Comparison of ENCODE assay signal across 8 mouse cellular contexts in genomic region chr2:52038558-52038957, GRCm38 (mm10). TPM values are rescaled to one million over a fixed set of nuclear protein-coding genes. Genes with fewer than 3 reads are reported as not detected.
DNase-seq lines count a peak whose midpoint lies in the region; ATAC-seq and TF ChIP-seq lines count a peak whose summit lies in the region.

No protein-coding gene starts in this region.

- H3K9me3 ChIP-seq in heart, embryonic 10.5 days: no peaks in the 10 kb centered on the region
- no peaks in the 10 kb centered on the region for H3K9me3 ChIP-seq in CH12.LX (replicated peaks; ENCODE audit: low read length)
- no peaks in the 10 kb centered on the region for H3K9me3 ChIP-seq in forebrain, embryonic 14.5 days (replicated peaks; ENCODE audit: control insufficient read depth, low read length)
- H3K9me3 ChIP-seq in limb, embryonic 15.5 days: no peaks in the 10 kb centered on the region

- H3K27me3 ChIP-seq in heart, embryonic 10.5 days (ENCODE audit: insufficient read depth, poor library complexity, severe bottlenecking): no peaks in the 10 kb centered on the region
- H3K27me3 ChIP-seq in CH12.LX (replicated peaks): no peaks in the 10 kb centered on the region
- H3K27me3 ChIP-seq in forebrain, embryonic 14.5 days (replicated peaks; ENCODE audit: control insufficient read depth, insufficient read depth, low read length): no peaks in the 10 kb centered on the region
- H3K27me3 ChIP-seq in limb, embryonic 15.5 days: no peaks in the 10 kb centered on the region

- no peak for TF ChIP-seq POLR2A in CH12.LX (IDR thresholded peaks at IDR 0.05; ENCODE audit: low read depth, low read length)

- peak; percentile 13 for DNase-seq in heart, embryonic 10.5 days (ENCODE audit: low spot score)
- no peak for DNase-seq in heart, postnatal 14 days
- no peak for DNase-seq in CH12.LX (ENCODE audit: extremely low read depth)
- DNase-seq in forebrain, embryonic 14.5 days (ENCODE audit: low spot score): no peak
- no peak for DNase-seq in B cell, adult 2 months
- no peak for DNase-seq in cerebellum, adult 11 months
- DNase-seq in cerebellum, postnatal 14 days: no peak

- no peak for ATAC-seq in forebrain, embryonic 14.5 days
- ATAC-seq in limb, embryonic 15.5 days (ENCODE audit: insufficient number of reproducible peaks, low FRiP score, low TSS enrichment, low read depth): no peak

- peak overlapping the region; percentile 56; the same call in 1 of the 2 replicates for H3K4me3 ChIP-seq in heart, embryonic 10.5 days
- peak overlapping the region in 1 of 3 experiments; percentile 18 for H3K4me3 ChIP-seq in CH12.LX (replicated peaks in 1 of 3; ENCODE audit: low read depth in 2 of 3, low read length in 2 of 3, poor library complexity in 1 of 3)
- H3K4me3 ChIP-seq in forebrain, embryonic 14.5 days (ENCODE audit: low read depth, low read length): peak overlapping the region; percentile 43
- peak overlapping the region; percentile 51 for H3K4me3 ChIP-seq in limb, embryonic 15.5 days

- TF ChIP-seq EP300 in CH12.LX (IDR thresholded peaks at IDR 0.05; ENCODE audit: low read length): no peak

- intact Hi-C loops in heart, postnatal 14 days (cut with DNase I): no loop called here

- H3K36me3 ChIP-seq in heart, embryonic 10.5 days: no peaks in the 10 kb centered on the region
- no peaks in the 10 kb centered on the region for H3K36me3 ChIP-seq in CH12.LX (replicated peaks in 1 of 2; ENCODE audit: control insufficient read depth in 1 of 2, insufficient read depth in 1 of 2, low read length in 1 of 2)
- no peaks in the 10 kb centered on the region for H3K36me3 ChIP-seq in forebrain, embryonic 14.5 days (ENCODE audit: control insufficient read depth, insufficient read depth, low read length)
- no peaks in the 10 kb centered on the region for H3K36me3 ChIP-seq in limb, embryonic 15.5 days

- TF ChIP-seq CTCF in CH12.LX (conservative IDR thresholded peaks at IDR 0.05 in 1 of 2, IDR thresholded peaks at IDR 0.05 in 1 of 2; ENCODE audit: low read depth in 2 of 2, low read length in 2 of 2): no peak

- H3K4me1 ChIP-seq in heart, embryonic 10.5 days: peaks cover 3% of the 10 kb centered on the region; the same call in 1 of the 2 replicates
- peaks cover 0 to 2% of the 10 kb centered on the region in 2 experiments; a peak in 1 of 4 replicates for H3K4me1 ChIP-seq in CH12.LX (ENCODE audit: control insufficient read depth in 1 of 2, insufficient read depth in 2 of 2)
- peaks cover 5% of the 10 kb centered on the region for H3K4me1 ChIP-seq in forebrain, embryonic 14.5 days (ENCODE audit: control insufficient read depth, insufficient read depth, low read length)
- peaks cover 8% of the 10 kb centered on the region for H3K4me1 ChIP-seq in limb, embryonic 15.5 days

- peak overlapping the region; percentile 39 for H3K4me2 ChIP-seq in CH12.LX (ENCODE audit: insufficient read depth, low read depth, poor library complexity, severe bottlenecking)
- H3K4me2 ChIP-seq in forebrain, embryonic 14.5 days (ENCODE audit: low read length): peak overlapping the region; percentile 73
- H3K4me2 ChIP-seq in limb, embryonic 15.5 days: peak overlapping the region; percentile 54

- H3K79me2 ChIP-seq in CH12.LX (replicated peaks; ENCODE audit: control insufficient read depth, extremely low read depth, insufficient read depth, poor library complexity, severe bottlenecking): no peaks in the 10 kb centered on the region

- in situ Hi-C loops in CH12.LX (cut with MboI; ENCODE audit: low pct_ligation_motif_present, low pct_unique_long_range_greater_than_20kb, low sequenced_read_pairs): no loop called here

- dilution Hi-C loops in CH12.LX (cut with MboI; ENCODE audit: extremely low pct_ligation_motif_present, extremely low pct_unique_long_range_greater_than_20kb, low sequenced_read_pairs): no loop called here

- TF ChIP-seq RAD21 in CH12.LX (IDR thresholded peaks at IDR 0.05; ENCODE audit: low read depth, low read length): no peak

- WGBS in heart, embryonic 10.5 days: 53% methylated on average over 5 of the region's 5 CpGs
- WGBS in forebrain, embryonic 14.5 days: 15% methylated on average over 5 of the region's 5 CpGs
- 17% methylated on average over 5 of the region's 5 CpGs for WGBS in limb, embryonic 15.5 days

- no peak overlapping the region for H3K27ac ChIP-seq in heart, embryonic 10.5 days
- no peak overlapping the region for H3K27ac ChIP-seq in CH12.LX (ENCODE audit: insufficient read depth, low read depth)
- no peak overlapping the region for H3K27ac ChIP-seq in forebrain, embryonic 14.5 days (ENCODE audit: low read depth, low read length)
- H3K27ac ChIP-seq in limb, embryonic 15.5 days: 0 out of 2 replicates have a peak overlapping the region, but pooled peaks have one; percentile 50

- H3K9ac ChIP-seq in CH12.LX (ENCODE audit: insufficient read depth, low read depth): no peak overlapping the region; the same call in 1 of the 2 replicates
- peak overlapping the region; percentile 35; the same call in 1 of the 2 replicates for H3K9ac ChIP-seq in forebrain, embryonic 14.5 days (ENCODE audit: low read length)
- 0 out of 2 replicates have a peak overlapping the region, but pooled peaks have one; percentile 1 for H3K9ac ChIP-seq in limb, embryonic 15.5 days

TF ChIP-seq in CH12.LX, 34 proteins besides CTCF, POLR2A, EP300 and RAD21:
- TF ChIP-seq SIN3A (IDR thresholded peaks at IDR 0.05; ENCODE audit: low read length): 0 out of 2 replicates have a peak, but pooled peaks have one; percentile 12
- TF ChIP-seq UBTF (IDR thresholded peaks at IDR 0.05; ENCODE audit: low read depth, low read length): no peak
TF ChIP-seq in CH12.LX: peak in this region for 1.

RNA-seq across cellular contexts. Expression of gene Tnfaip6, which starts 0.7 kb away (rescaled TPM):
- 4.5 and 6.7 TPM in 2 replicates for polyA plus RNA-seq in heart, embryonic 10.5 days (2016; fragmentation: Nextera tagmentation; extraction: Ambion mirVana)
- total RNA-seq in heart, postnatal 14 days (2021): 1 to 10 TPM; 1.2 to 1.3 TPM
- 0.38 and 0.59 TPM in 2 replicates for total RNA-seq in CH12.LX (2012; rRNA removed)
- 0.22 and 0.34 TPM in 2 replicates for total RNA-seq in CH12.LX (2014; rRNA removed)
- polyA plus RNA-seq in CH12.LX (2012; ENCODE audit: insufficient read length, low read depth): 0.13 and 0.19 TPM in 2 replicates
- polyA plus RNA-seq in forebrain, embryonic 14.5 days (2014; fragmentation: Nextera tagmentation; extraction: Ambion mirVana): 5.6 and 6.5 TPM in 2 replicates
- 46.7 and 52.5 TPM in 2 replicates for polyA plus RNA-seq in limb, embryonic 15.5 days (2015; fragmentation: Nextera tagmentation; extraction: Ambion mirVana)

RNA-seq across cellular contexts. Expression of gene Rif1, which starts 34.1 kb away (rescaled TPM):
- polyA plus RNA-seq in heart, embryonic 10.5 days (2016; fragmentation: Nextera tagmentation; extraction: Ambion mirVana): 24.4 and 32.4 TPM in 2 replicates
- 10 to 100 TPM; 20.0 to 21.0 TPM for total RNA-seq in heart, postnatal 14 days (2021)
- total RNA-seq in CH12.LX (2012; rRNA removed) (31.7 and 40.2 TPM in 2 replicates), CH12.LX (2014; rRNA removed) (57.7 and 66.2 TPM in 2 replicates)
- 31.9 and 33.8 TPM in 2 replicates for polyA plus RNA-seq in CH12.LX (2012; ENCODE audit: insufficient read length, low read depth)
- 20.1 and 25.0 TPM in 2 replicates for polyA plus RNA-seq in forebrain, embryonic 14.5 days (2014; fragmentation: Nextera tagmentation; extraction: Ambion mirVana)
- 21.8 and 29.9 TPM in 2 replicates for polyA plus RNA-seq in limb, embryonic 15.5 days (2015; fragmentation: Nextera tagmentation; extraction: Ambion mirVana)
